Mouse (Mus musculus): ENCODE data around the gene Gm884. TPM values are rescaled to one million over a fixed set of nuclear protein-coding genes. Genes with fewer than 3 reads are reported as not detected.

The Gm884 gene
- polyA plus RNA-seq, 1 experiment from 2014 or later: not detected

- H3K4me1 ChIP-seq (replicated peaks): peaks cover 20% of the 10 kb centered on the region
- H3K9ac ChIP-seq (replicated peaks): no peak within 1 kb of the TSS; the same call in 1 of the 2 replicates
- no peak for ATAC-seq
- no peaks in the 10 kb centered on the region for H3K36me3 ChIP-seq
- H3K27ac ChIP-seq: no peak within 1 kb of the TSS
- H3K27me3 ChIP-seq: peaks cover 88% of the 10 kb centered on the region
- peak within 1 kb of the TSS; percentile 39 for H3K4me3 ChIP-seq (replicated peaks)
- H3K4me2 ChIP-seq (replicated peaks): peak within 1 kb of the TSS; percentile 62
- H3K9me3 ChIP-seq: no peaks in the 10 kb centered on the region
- under 1% methylated on average over 63 of the region's 71 CpGs for whole genome bisulfite sequencing
Observed at GRCm38 (mm10) chr11:103649301-103649982, 28.5 kb upstream of the Gm884 start, which contains the start of gene Rprml. Gene Rprml (plus strand): TSS chr11:103649570.

GRCm38 (mm10) chr11:103648656-103649055, 27.7 kb upstream of the Gm884 start:
- 24% methylated on average over 7 of the region's 7 CpGs for WGBS
- no peak overlapping the region for H3K9ac ChIP-seq (replicated peaks)
- no peak overlapping the region for H3K27ac ChIP-seq
- ATAC-seq: no peak
- no peaks in the 10 kb centered on the region for H3K9me3 ChIP-seq
- no peak overlapping the region for H3K4me2 ChIP-seq (replicated peaks)
- H3K4me3 ChIP-seq (replicated peaks): no peak overlapping the region
- no peaks in the 10 kb centered on the region for H3K36me3 ChIP-seq
- peaks cover 20% of the 10 kb centered on the region for H3K4me1 ChIP-seq (replicated peaks)
- peaks cover 81% of the 10 kb centered on the region for H3K27me3 ChIP-seq

DNA sequence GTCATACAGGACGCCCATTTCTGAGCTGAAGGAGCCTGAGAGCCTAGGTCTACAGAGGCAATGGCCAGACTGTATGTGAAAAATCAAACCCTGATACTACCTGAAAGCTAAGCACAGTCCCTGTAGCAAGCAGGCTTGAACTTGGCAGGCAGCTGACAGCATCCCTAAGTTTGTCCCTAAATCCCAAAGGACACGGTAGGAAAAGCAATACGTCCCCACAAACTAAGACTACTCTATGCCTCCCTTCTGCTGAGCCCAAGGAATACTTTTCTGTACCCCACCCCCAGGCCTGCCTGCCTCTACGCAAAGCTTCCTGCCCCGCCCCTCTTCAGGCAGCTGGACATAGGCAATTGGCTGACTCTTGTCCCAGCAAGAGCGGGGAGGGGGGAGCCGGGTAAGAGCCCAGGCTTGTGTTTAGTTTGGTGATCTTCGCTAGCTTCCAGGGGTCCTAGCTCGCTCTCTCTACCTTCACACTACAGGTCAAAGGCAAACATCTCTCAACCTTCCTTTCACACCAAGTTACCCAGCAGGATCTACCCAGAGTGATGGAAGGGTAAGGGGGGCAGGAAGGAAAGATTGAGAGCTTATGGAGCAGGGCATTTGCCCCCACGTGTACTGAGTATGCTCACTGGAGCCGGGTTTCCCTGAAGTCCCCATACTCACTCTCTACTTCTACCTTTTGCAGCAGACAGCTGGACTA, 27.1 kb upstream of the Gm884 start:
- Histone ChIP-seq H3K4me1 (replicated peaks) (peaks cover 20% of the 10 kb centered on the region), H3K9me3 (no peaks in the 10 kb centered on the region), H3K4me2 (replicated peaks) (no peak overlapping the region), H3K27ac (no peak overlapping the region), H3K9ac (replicated peaks) (no peak overlapping the region), H3K36me3 (no peaks in the 10 kb centered on the region), H3K27me3 (peaks cover 75% of the 10 kb centered on the region), H3K4me3 (replicated peaks) (no peak overlapping the region)
- WGBS: 9% methylated on average over 11 of the region's 11 CpGs
- ATAC-seq: no peak

- H3K27me3 ChIP-seq: peaks cover 59% of the 10 kb centered on the region
- no peak for ATAC-seq
- H3K4me1 ChIP-seq (replicated peaks): peaks cover 20% of the 10 kb centered on the region
- no peaks in the 10 kb centered on the region for H3K36me3 ChIP-seq
- no peak overlapping the region for H3K4me2 ChIP-seq (replicated peaks)
- no peak overlapping the region for H3K9ac ChIP-seq (replicated peaks)
- H3K4me3 ChIP-seq (replicated peaks): no peak overlapping the region
- H3K9me3 ChIP-seq: no peaks in the 10 kb centered on the region
- WGBS: 87% methylated on average over 6 of the region's 6 CpGs
- H3K27ac ChIP-seq: no peak overlapping the region
Observed at GRCm38 (mm10) chr11:103646301-103646700, 25.4 kb upstream of the Gm884 start.

DNA sequence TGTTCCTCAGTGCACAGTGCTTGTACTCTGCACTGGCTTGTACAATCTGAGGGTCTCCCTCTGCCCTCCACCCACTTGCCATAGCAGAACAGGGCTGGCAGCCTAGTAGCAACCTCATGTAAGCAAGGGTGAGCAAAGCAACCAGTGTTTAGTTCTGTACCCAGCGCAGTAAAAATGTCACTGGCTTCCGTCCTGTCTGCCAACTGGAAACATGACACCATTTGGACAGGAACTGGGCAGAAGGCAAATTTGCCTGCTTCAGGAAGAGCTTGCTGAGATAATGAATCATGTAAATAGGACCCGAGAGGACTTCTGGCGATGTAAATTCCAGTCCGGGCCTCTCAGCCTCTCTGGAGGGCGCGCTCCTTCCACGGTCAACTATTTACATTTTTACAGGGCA, 24.8 kb upstream of the Gm884 start:
- H3K27me3 ChIP-seq: peaks cover 59% of the 10 kb centered on the region
- WGBS: 84% methylated on average over 8 of the region's 8 CpGs
- no peaks in the 10 kb centered on the region for H3K9me3 ChIP-seq
- H3K9ac ChIP-seq (replicated peaks): no peak overlapping the region
- no peak for ATAC-seq
- H3K4me2 ChIP-seq (replicated peaks): no peak overlapping the region
- H3K4me3 ChIP-seq (replicated peaks): no peak overlapping the region
- H3K27ac ChIP-seq: no peak overlapping the region
- peaks cover 20% of the 10 kb centered on the region for H3K4me1 ChIP-seq (replicated peaks)
- H3K36me3 ChIP-seq: no peaks in the 10 kb centered on the region

DNA sequence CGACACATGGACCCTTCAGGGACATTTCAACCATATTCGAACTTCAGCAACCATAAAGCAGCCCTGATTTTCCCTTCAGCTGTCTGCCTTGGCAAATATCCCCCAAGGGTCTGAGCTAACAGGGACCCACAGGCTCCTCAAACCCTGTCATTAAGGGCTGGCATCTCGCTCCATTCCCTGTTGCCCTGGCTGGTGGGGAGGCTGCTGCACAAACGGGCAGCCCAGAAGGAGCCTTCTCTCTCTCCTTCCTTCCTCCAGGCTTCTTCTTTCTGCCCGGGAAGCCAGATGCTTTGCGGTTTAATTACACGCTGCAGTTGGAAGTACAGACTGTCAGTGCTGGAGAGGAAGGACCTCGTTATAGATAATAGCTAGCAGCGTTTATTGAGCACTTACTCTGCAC, 22.3 kb upstream of the Gm884 start:
- H3K4me1 ChIP-seq (replicated peaks): peaks cover 7% of the 10 kb centered on the region; the same call in 1 of the 2 replicates
- H3K4me2 ChIP-seq (replicated peaks): no peak overlapping the region
- 77% methylated on average over 9 of the region's 9 CpGs for WGBS
- H3K27ac ChIP-seq: no peak overlapping the region
- no peak overlapping the region for H3K9ac ChIP-seq (replicated peaks)
- no peak for ATAC-seq
- no peaks in the 10 kb centered on the region for H3K9me3 ChIP-seq
- H3K4me3 ChIP-seq (replicated peaks): no peak overlapping the region
- H3K27me3 ChIP-seq: peaks cover 56% of the 10 kb centered on the region
- H3K36me3 ChIP-seq: no peaks in the 10 kb centered on the region

- Histone ChIP-seq H3K9ac (replicated peaks) (no peak overlapping the region), H3K36me3 (no peaks in the 10 kb centered on the region), H3K4me2 (replicated peaks) (no peak overlapping the region), H3K4me3 (replicated peaks) (no peak overlapping the region), H3K9me3 (no peaks in the 10 kb centered on the region), H3K27me3 (peaks cover 32% of the 10 kb centered on the region), H3K27ac (no peak overlapping the region), H3K4me1 (replicated peaks) (peaks cover 5% of the 10 kb centered on the region; the same call in 1 of the 2 replicates)
- ATAC-seq: no peak
- 1% methylated on average over 10 of the region's 10 CpGs for WGBS
Observed at GRCm38 (mm10) chr11:103639407-103639946, 18.5 kb upstream of the Gm884 start.

DNA sequence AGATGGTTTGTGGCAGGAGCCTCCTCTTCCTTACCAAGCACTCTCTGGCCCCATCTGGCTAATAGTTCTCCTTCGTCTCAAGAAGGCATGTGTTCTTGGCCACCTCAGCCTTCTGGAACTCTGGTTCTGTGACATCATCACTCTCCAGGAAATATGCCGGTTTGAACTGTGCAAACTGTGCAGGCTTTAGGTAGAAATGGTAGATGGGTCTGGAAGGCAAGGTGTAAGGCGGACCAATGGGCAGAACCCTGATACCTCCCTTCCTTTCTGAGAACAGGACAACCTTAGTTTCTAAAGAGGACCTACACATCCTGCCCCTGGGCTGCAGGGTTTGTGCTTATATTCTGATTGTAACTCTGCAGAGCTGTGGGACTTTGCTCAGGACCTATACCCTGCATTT, 17.9 kb upstream of the Gm884 start, which contains the start of gene Lyzl6:
Lyzl6 (minus strand) TSS at position 101 of the 400 bp plus-strand sequence.
- no peak within 1 kb of the TSS for H3K4me2 ChIP-seq (replicated peaks)
- peaks cover 5% of the 10 kb centered on the region; the same call in 1 of the 2 replicates for H3K4me1 ChIP-seq (replicated peaks)
- ATAC-seq: no peak
- H3K36me3 ChIP-seq: no peaks in the 10 kb centered on the region
- no peak within 1 kb of the TSS for H3K27ac ChIP-seq
- no peaks in the 10 kb centered on the region for H3K9me3 ChIP-seq
- WGBS: 75% methylated on average over 3 of the region's 3 CpGs
- no peak within 1 kb of the TSS for H3K4me3 ChIP-seq (replicated peaks)
- peaks cover 32% of the 10 kb centered on the region for H3K27me3 ChIP-seq
- no peak within 1 kb of the TSS for H3K9ac ChIP-seq (replicated peaks)

GRCm38 (mm10) chr11:103636261-103636660, 15.3 kb upstream of the Gm884 start:
- Histone ChIP-seq H3K4me3 (replicated peaks) (no peak overlapping the region), H3K4me1 (replicated peaks) (peaks cover 5% of the 10 kb centered on the region; the same call in 1 of the 2 replicates), H3K9ac (replicated peaks) (no peak overlapping the region), H3K9me3 (no peaks in the 10 kb centered on the region), H3K27me3 (peaks cover 30% of the 10 kb centered on the region), H3K27ac (no peak overlapping the region), H3K4me2 (replicated peaks) (no peak overlapping the region), H3K36me3 (no peaks in the 10 kb centered on the region)
- ATAC-seq: no peak
- WGBS: 86% methylated on average over 6 of the region's 6 CpGs

DNA sequence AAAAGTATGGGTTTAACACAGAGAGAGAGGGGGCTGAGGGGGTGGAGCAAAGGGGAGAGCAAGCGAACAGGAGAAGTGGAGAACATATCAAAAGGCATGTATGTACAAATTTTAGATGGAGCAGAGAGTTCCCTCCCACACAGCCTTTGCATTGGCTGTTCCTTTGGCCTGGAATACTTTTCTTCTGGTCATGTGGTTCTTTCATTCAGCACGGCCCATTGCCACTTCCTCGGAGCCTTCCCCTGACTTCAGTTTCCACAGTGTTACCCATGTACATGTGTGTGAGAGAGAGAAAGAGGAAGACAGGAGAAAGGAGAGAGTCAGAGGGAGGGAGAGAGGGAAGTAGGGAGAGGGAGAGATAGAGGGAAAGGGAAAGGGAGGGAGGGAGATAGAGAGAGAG, 14.5 kb upstream of the Gm884 start:
- Histone ChIP-seq H3K27ac (no peak overlapping the region), H3K4me1 (replicated peaks) (peaks cover 5% of the 10 kb centered on the region; the same call in 1 of the 2 replicates), H3K4me3 (replicated peaks) (no peak overlapping the region), H3K4me2 (replicated peaks) (no peak overlapping the region), H3K27me3 (peaks cover 22% of the 10 kb centered on the region), H3K36me3 (no peaks in the 10 kb centered on the region), H3K9ac (replicated peaks) (no peak overlapping the region), H3K9me3 (no peaks in the 10 kb centered on the region)
- 81% methylated on average over 3 of the region's 3 CpGs for WGBS
- ATAC-seq: no peak

- ATAC-seq: no peak
Observed at GRCm38 (mm10) chr11:103634806-103635205, 13.9 kb upstream of the Gm884 start.

GRCm38 (mm10) chr11:103627453-103627852, 6.5 kb upstream of the Gm884 start:
- no peaks in the 10 kb centered on the region for H3K36me3 ChIP-seq
- no peaks in the 10 kb centered on the region for H3K27me3 ChIP-seq
- no peak overlapping the region for H3K4me3 ChIP-seq (replicated peaks)
- 86% methylated on average over 23 of the region's 23 CpGs for WGBS
- no peak overlapping the region for H3K4me2 ChIP-seq (replicated peaks)
- H3K9me3 ChIP-seq: no peaks in the 10 kb centered on the region
- no peaks in the 10 kb centered on the region for H3K4me1 ChIP-seq (replicated peaks)
- no peak for ATAC-seq
- no peak overlapping the region for H3K27ac ChIP-seq
- no peak overlapping the region for H3K9ac ChIP-seq (replicated peaks)

More at GRCm38 (mm10) chr11:103634806-103635205, 13.9 kb upstream of the Gm884 start:
- Histone ChIP-seq H3K27ac (no peak overlapping the region), H3K4me3 (replicated peaks) (no peak overlapping the region), H3K4me1 (replicated peaks) (peaks cover 4% of the 10 kb centered on the region; the same call in 1 of the 2 replicates), H3K9me3 (no peaks in the 10 kb centered on the region), H3K9ac (replicated peaks) (no peak overlapping the region), H3K36me3 (no peaks in the 10 kb centered on the region), H3K27me3 (peaks cover 15% of the 10 kb centered on the region), H3K4me2 (replicated peaks) (no peak overlapping the region)
- 91% methylated on average over 7 of the region's 7 CpGs for WGBS

All from midbrain, embryonic 13.5 days (tissue).